8 mouse cellular contexts compared by ENCODE assay signal in the genomic region with DNA sequence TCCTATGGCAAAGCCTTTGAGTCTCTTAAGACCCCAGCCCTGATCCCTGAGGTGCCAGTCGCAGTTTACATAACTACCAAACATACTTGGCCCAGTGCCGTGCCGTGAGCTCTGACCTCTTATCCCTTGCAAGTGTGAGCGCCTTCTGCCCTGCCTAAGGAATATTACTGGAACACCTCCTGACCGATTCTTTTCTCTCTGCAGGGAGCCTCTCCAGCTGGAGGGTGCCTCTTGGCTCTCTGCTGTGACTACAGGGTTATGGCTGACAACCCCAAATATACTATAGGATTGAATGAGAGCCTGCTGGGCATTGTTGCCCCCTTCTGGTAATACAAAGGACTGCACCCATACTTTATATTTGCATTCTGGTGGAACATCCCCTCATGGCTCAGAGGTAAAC. TPM values are rescaled to one million over a fixed set of nuclear protein-coding genes. Genes with fewer than 3 reads are reported as not detected.
DNase-seq lines count a peak whose midpoint lies in the region; ATAC-seq and TF ChIP-seq lines count a peak whose summit lies in the region.

No protein-coding gene starts in this region.

- TF ChIP-seq EP300 in lung, postnatal 0 days (IDR thresholded peaks at IDR 0.05): no peak

- H3K27me3 ChIP-seq in heart, embryonic 11.5 days (ENCODE audit: control insufficient read depth, insufficient read depth, low read length): no peaks in the 10 kb centered on the region
- no peaks in the 10 kb centered on the region for H3K27me3 ChIP-seq in G1E (ENCODE audit: insufficient read depth, low read length)
- H3K27me3 ChIP-seq in lung, postnatal 0 days (replicated peaks; ENCODE audit: insufficient read depth, low read length): no peaks in the 10 kb centered on the region
- H3K27me3 ChIP-seq in spleen, adult 2 months (ENCODE audit: control insufficient read depth, insufficient read depth, low read length): no peaks in the 10 kb centered on the region

- H3K9ac ChIP-seq in heart, embryonic 11.5 days (ENCODE audit: low read depth, low read length): no peak overlapping the region
- H3K9ac ChIP-seq in lung, postnatal 0 days (replicated peaks; ENCODE audit: low read depth): no peak overlapping the region

- H3K27ac ChIP-seq in heart, embryonic 11.5 days (ENCODE audit: low read depth, low read length): no peak overlapping the region
- no peak overlapping the region for H3K27ac ChIP-seq in lung, postnatal 0 days (ENCODE audit: low read length)
- H3K27ac ChIP-seq in spleen, adult 2 months (ENCODE audit: insufficient read depth, low read length): no peak overlapping the region

- WGBS in heart, embryonic 11.5 days (ENCODE audit: insufficient replicate concordance): 77% methylated on average over 5 of the region's 5 CpGs
- 68% methylated on average over 5 of the region's 5 CpGs for WGBS in lung, postnatal 0 days
- WGBS in spleen, adult 2 months: 85% methylated on average over 5 of the region's 5 CpGs

- peak; percentile 55 for TF ChIP-seq CTCF in G1E (IDR thresholded peaks at IDR 0.05; ENCODE audit: low read depth, low read length)
- TF ChIP-seq CTCF in lung, postnatal 0 days (IDR thresholded peaks at IDR 0.05): peak; percentile 81
- TF ChIP-seq CTCF in spleen, adult 2 months (IDR thresholded peaks at IDR 0.05; ENCODE audit: extremely low read depth, insufficient read depth, insufficient read length, insufficient replicate concordance): peak; percentile 39; the same call in 1 of the 2 replicates

- H3K36me3 ChIP-seq in heart, embryonic 11.5 days (ENCODE audit: control insufficient read depth, insufficient read depth, low read length): peaks cover 17% of the 10 kb centered on the region
- peaks cover 94% of the 10 kb centered on the region for H3K36me3 ChIP-seq in G1E (replicated peaks)
- H3K36me3 ChIP-seq in lung, postnatal 0 days (ENCODE audit: insufficient read depth, low read length): peaks cover 12% of the 10 kb centered on the region; the same call in 1 of the 2 replicates
- H3K36me3 ChIP-seq in spleen, adult 2 months (ENCODE audit: control insufficient read depth, insufficient read depth, low read length): peaks cover 15% of the 10 kb centered on the region

- ATAC-seq in heart, embryonic 11.5 days (replicated peaks; ENCODE audit: insufficient number of reproducible peaks, low FRiP score, low TSS enrichment): no peak
- 0 out of 2 replicates have a peak, but pooled peaks have one; percentile 15 for ATAC-seq in G1E (ENCODE audit: extremely low read depth, insufficient number of reproducible peaks, low FRiP score, poor library complexity, severe bottlenecking)
- peak; percentile 76 for ATAC-seq in inflammation-experienced regulatory T-cells, adult 6 months
- peak; percentile 55; the same call in 1 of the 2 replicates for ATAC-seq in lung, postnatal 0 days

- no peak for TF ChIP-seq POLR2A in spleen, adult 2 months (IDR thresholded peaks at IDR 0.05; ENCODE audit: low read depth, low read length)

- peak; percentile 93 for DNase-seq in heart, adult 11 months
- DNase-seq in G1E (ENCODE audit: low spot score): peak; percentile 55
- DNase-seq in embryo, embryonic 10 days (ENCODE audit: low spot score): peak; percentile 28
- DNase-seq in lung, postnatal 0 days (ENCODE audit: low spot score): peak; percentile 72
- peak in 1 of 2 experiments; percentile 29 for DNase-seq in spleen, adult 2 months (ENCODE audit: low read depth in 1 of 2, low spot score in 2 of 2)
- no peak for DNase-seq in right cerebral cortex, postnatal 25 days

- H3K4me2 ChIP-seq in heart, embryonic 11.5 days: no peak overlapping the region
- no peak overlapping the region for H3K4me2 ChIP-seq in lung, postnatal 0 days (replicated peaks; ENCODE audit: low read depth, low read length)

- H3K9me3 ChIP-seq in heart, embryonic 11.5 days (replicated peaks; ENCODE audit: control insufficient read depth, low read length): no peaks in the 10 kb centered on the region
- H3K9me3 ChIP-seq in G1E (replicated peaks): no peaks in the 10 kb centered on the region
- H3K9me3 ChIP-seq in lung, postnatal 0 days (ENCODE audit: low read length): no peaks in the 10 kb centered on the region

- H3K4me3 ChIP-seq in heart, embryonic 11.5 days (ENCODE audit: low read depth, low read length): no peak overlapping the region
- H3K4me3 ChIP-seq in G1E (ENCODE audit: low read depth, low read length): no peak overlapping the region
- no peak overlapping the region for H3K4me3 ChIP-seq in lung, postnatal 0 days (ENCODE audit: low read depth, low read length)
- H3K4me3 ChIP-seq in spleen, adult 2 months (ENCODE audit: extremely low read depth, insufficient read depth, insufficient read length): no peak overlapping the region

- H3K4me1 ChIP-seq in heart, embryonic 11.5 days (ENCODE audit: control insufficient read depth, insufficient read depth, low read length): no peaks in the 10 kb centered on the region
- H3K4me1 ChIP-seq in G1E (ENCODE audit: insufficient read depth, low read depth, low read length): no peaks in the 10 kb centered on the region; the same call in 1 of the 2 replicates
- H3K4me1 ChIP-seq in lung, postnatal 0 days (ENCODE audit: insufficient read depth, low read depth, low read length): no peaks in the 10 kb centered on the region
- H3K4me1 ChIP-seq in spleen, adult 2 months (ENCODE audit: control insufficient read depth, insufficient read depth, insufficient read length): no peaks in the 10 kb centered on the region

RNA-seq across cellular contexts. Expression of a gene that starts 5.9 kb away (rescaled TPM):
- polyA plus RNA-seq in heart, embryonic 11.5 days (2014; fragmentation: Nextera tagmentation; extraction: Ambion mirVana): 0.86 and 1.6 TPM in 2 replicates
- total RNA-seq in G1E (2014; fragmentation: Nextera tagmentation): 0.73 and 1.3 TPM in 2 replicates
- total RNA-seq in G1E (2017): 1.7 and 2.3 TPM in 2 replicates
- 0.05 and 0.18 TPM in 2 replicates for polyA plus RNA-seq in G1E (2012)
- polyA plus RNA-seq in inflammation-experienced regulatory T-cells, adult 6 months (2017; shearing (Covaris generic)): 1 to 10 TPM; 2.9 to 6.5 (median 4.8) TPM
- 1.1 and 1.4 TPM in 2 replicates for polyA plus RNA-seq in lung, postnatal 0 days (2015; fragmentation: Nextera tagmentation; extraction: Ambion mirVana)
- polyA plus RNA-seq in spleen, adult 2 months (2012; rRNA removed): 7.8 and 8.6 TPM in 2 replicates

RNA-seq across cellular contexts. Expression of a gene that starts 10.6 kb away (rescaled TPM):
- polyA plus RNA-seq in heart, embryonic 11.5 days (2014; fragmentation: Nextera tagmentation; extraction: Ambion mirVana): 190 and 199 TPM in 2 replicates
- 53.1 and 65.7 TPM in 2 replicates for total RNA-seq in G1E (2014; fragmentation: Nextera tagmentation)
- total RNA-seq in G1E (2017): 39.4 and 45.4 TPM in 2 replicates
- 40.9 and 52.2 TPM in 2 replicates for polyA plus RNA-seq in G1E (2012)
- polyA plus RNA-seq in inflammation-experienced regulatory T-cells, adult 6 months (2017; shearing (Covaris generic)): 10 to 100 TPM; 52.4 to 61.7 (median 59.7) TPM
- polyA plus RNA-seq in lung, postnatal 0 days (2015; fragmentation: Nextera tagmentation; extraction: Ambion mirVana): 81.7 and 92.6 TPM in 2 replicates
- 28.0 and 38.1 TPM in 2 replicates for polyA plus RNA-seq in spleen, adult 2 months (2012; rRNA removed)

RNA-seq across cellular contexts. Expression of a gene that starts 22.7 kb away (rescaled TPM):
- polyA plus RNA-seq in heart, embryonic 11.5 days (2014; fragmentation: Nextera tagmentation; extraction: Ambion mirVana): 262 and 267 TPM in 2 replicates
- total RNA-seq in G1E (2014; fragmentation: Nextera tagmentation) (121 and 123 TPM in 2 replicates), G1E (2017) (152 and 177 TPM in 2 replicates)
- polyA plus RNA-seq in G1E (2012): 428 and 563 TPM in 2 replicates
- 100 to 1,000 TPM; 118 to 138 (median 130) TPM for polyA plus RNA-seq in inflammation-experienced regulatory T-cells, adult 6 months (2017; shearing (Covaris generic))
- polyA plus RNA-seq in lung, postnatal 0 days (2015; fragmentation: Nextera tagmentation; extraction: Ambion mirVana): 99.6 and 109 TPM in 2 replicates
- 87.0 and 113 TPM in 2 replicates for polyA plus RNA-seq in spleen, adult 2 months (2012; rRNA removed)

RNA-seq across cellular contexts. Expression of a gene that starts 33.1 kb away (rescaled TPM):
- 14.0 and 17.6 TPM in 2 replicates for polyA plus RNA-seq in heart, embryonic 11.5 days (2014; fragmentation: Nextera tagmentation; extraction: Ambion mirVana)
- total RNA-seq in G1E (2014; fragmentation: Nextera tagmentation) (21.7 and 37.2 TPM in 2 replicates), G1E (2017) (17.4 and 18.4 TPM in 2 replicates)
- polyA plus RNA-seq in G1E (2012): 17.1 and 19.7 TPM in 2 replicates
- polyA plus RNA-seq in inflammation-experienced regulatory T-cells, adult 6 months (2017; shearing (Covaris generic)): 10 to 100 TPM; 22.1 to 49.8 (median 23.6) TPM
- 15.7 and 17.5 TPM in 2 replicates for polyA plus RNA-seq in lung, postnatal 0 days (2015; fragmentation: Nextera tagmentation; extraction: Ambion mirVana)
- 95.9 and 110 TPM in 2 replicates for polyA plus RNA-seq in spleen, adult 2 months (2012; rRNA removed)

RNA-seq across cellular contexts. Expression of a gene that starts 33.2 kb away (rescaled TPM):
- polyA plus RNA-seq in heart, embryonic 11.5 days (2014; fragmentation: Nextera tagmentation; extraction: Ambion mirVana): 75.8 and 77.2 TPM in 2 replicates
- total RNA-seq in G1E (2014; fragmentation: Nextera tagmentation): 17.8 and 19.6 TPM in 2 replicates
- total RNA-seq in G1E (2017): 13.3 and 13.9 TPM in 2 replicates
- polyA plus RNA-seq in G1E (2012): 58.3 and 69.2 TPM in 2 replicates
- polyA plus RNA-seq in inflammation-experienced regulatory T-cells, adult 6 months (2017; shearing (Covaris generic)): 1 to 10 TPM; 3.5 to 6.9 (median 4.6) TPM
- 40.4 and 42.5 TPM in 2 replicates for polyA plus RNA-seq in lung, postnatal 0 days (2015; fragmentation: Nextera tagmentation; extraction: Ambion mirVana)
- 31.6 and 51.3 TPM in 2 replicates for polyA plus RNA-seq in spleen, adult 2 months (2012; rRNA removed)
